Mouse (Mus musculus) layer of hippocampus, postnatal 10 days (tissue): Measurements from ENCODE around the gene Rdh14. TPM values are rescaled to one million over a fixed set of nuclear protein-coding genes. Genes with fewer than 3 reads are reported as not detected.

ENCODE experiments used
- DNase-seq, 2 experiments: peaks; one replicate each; pipeline ENCODE4 v3.0.0; 2021; ENCODE audit warnings: low spot score in 2 of 2
- long read RNA-seq: library from polyadenylated mRNA; stranded (forward); transcript quantifications from one replicate; pipeline ENCODE4 v2.0.0, GENCODE M21; 2023
- total RNA-seq, 2 experiments: library from RNA; stranded (reverse); gene quantifications; 2 replicates each; pipeline ENCODE4 v1.2.3; 2021

Gene Rdh14
- 10 to 100 TPM; 32.3 to 33.9 TPM for total RNA-seq
- long read RNA-seq, transcript Rdh14-201 (2 exons, 1,480 nt), result major isoform, 41 of 51 reads
- long read RNA-seq, partial matches to known transcripts, result 0 of 51 reads
- long read RNA-seq, other reads (novel, unspliced or antisense), result 10 of 51 reads

DNA sequence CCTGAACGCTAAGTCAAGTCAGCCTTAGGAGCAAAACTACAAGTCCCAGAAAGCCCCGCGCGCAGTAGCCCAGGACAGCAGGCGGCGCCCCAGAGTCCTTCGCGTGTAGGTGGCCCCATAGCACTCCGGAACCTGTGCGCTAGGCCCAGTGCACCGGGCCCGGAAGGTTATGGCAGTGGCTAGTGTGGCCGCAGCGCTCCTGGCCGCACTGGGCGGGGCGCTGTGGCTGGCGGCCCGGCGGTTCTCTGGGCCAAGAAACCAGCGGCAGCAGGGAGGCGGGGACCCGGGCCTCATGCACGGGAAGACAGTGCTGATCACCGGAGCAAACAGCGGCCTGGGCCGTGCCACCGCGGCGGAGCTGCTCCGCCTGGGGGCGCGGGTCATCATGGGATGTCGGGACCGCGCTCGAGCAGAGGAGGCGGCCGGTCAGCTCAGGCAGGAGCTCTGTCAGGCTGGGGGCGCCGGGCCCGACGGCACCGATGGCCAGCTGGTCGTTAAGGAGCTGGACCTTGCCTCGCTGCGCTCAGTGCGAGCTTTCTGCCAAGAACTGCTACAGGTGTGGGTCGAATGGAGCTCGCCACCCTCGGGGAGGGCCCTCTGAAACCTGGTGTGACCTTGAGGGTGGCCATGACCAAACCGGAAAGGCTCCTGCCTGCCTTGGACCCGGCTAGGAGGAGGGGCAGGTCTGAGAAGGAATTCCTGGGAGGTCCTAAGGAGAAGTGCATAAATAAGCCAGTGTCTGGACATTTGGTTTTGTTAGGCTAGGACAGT, at the start of gene Rdh14:
Gene Rdh14, plus strand, starts transcription at position 102 of the 771 bp plus-strand sequence.
- peak; percentile 96 to 97 for DNase-seq

DNA sequence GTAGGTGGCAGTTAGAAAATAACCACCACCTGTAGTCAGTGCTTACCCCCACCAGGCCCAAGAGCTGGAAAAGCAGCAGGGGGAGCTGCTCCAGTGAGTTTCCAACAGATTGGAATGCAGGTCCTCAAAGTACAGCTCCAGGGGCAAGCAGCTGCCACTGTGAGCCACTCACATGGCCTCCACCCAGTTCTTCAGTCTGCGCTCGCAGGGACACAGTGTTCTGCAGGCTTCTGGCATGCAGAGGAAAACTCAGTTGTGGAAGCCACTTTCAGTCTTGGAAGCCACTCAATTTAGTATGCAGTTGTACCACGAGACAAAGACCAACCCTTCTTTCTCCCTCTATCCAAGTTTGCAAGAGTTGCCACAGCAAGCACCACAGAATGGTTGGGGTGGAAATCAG, 39.9 kb upstream of the Rdh14 start:
- DNase-seq, result no peak

DNA sequence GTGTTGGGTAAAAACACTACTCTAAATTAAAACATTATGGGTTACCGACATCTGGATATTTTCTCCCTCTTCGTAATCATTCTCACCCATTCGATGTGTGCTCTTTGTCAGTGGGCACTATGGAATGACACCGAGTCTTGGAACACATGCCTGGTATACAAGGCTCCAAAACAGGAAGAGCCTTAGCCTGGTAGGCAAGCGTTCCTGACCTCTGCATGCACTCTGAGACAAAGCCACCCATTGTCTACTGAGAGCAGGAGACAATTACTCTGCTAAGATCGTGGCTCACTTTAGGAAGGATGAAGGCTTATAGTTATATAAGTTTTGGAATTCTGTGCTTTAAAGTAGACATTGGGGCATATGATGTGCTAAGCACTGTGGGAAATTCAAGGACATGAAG, 32.8 kb upstream of the Rdh14 start:
- DNase-seq, result no peak

DNA sequence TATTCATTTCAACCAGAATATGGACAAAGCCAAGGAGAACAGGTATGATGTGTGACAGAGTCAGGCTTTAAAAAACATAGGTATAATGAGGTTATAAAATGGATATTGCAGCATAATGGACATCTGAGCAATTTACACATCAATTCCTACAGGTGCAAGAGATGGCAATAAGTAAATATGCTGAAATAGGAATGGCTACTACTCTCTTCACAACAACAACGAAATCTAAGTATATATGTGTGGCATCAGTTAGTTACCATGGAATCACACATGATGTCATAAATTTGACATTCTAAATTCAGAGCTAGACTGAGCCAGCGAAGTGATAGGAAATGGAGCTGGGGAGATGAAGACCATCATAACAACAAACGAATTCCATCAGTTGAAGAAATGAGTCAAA, 20.9 kb upstream of the Rdh14 start, which contains the start of gene Nt5c1b:
Gene Nt5c1b, plus strand, starts transcription at position 301 of the 400 bp plus-strand sequence.
- no peak for DNase-seq

DNA sequence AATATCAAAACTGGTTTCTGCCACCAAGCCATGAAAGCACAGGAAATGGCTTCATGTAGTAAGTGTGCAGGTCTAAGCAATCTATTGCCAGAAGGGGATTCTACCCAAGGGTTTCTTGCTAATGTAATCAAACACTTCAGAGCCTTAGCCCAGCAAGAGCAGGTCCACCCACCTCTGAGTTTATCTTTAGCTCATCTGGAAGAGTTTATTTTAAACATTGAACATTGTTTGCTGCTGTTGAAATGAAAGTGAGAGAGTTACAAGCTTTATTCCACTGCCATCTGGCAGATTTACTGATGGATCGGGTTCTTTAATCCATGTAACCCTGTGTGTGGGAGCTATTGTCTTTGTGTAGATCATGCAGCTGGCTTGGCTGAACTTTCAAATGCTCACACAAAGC, 10.2 kb downstream of the Rdh14 start:
- no peak for DNase-seq

DNA sequence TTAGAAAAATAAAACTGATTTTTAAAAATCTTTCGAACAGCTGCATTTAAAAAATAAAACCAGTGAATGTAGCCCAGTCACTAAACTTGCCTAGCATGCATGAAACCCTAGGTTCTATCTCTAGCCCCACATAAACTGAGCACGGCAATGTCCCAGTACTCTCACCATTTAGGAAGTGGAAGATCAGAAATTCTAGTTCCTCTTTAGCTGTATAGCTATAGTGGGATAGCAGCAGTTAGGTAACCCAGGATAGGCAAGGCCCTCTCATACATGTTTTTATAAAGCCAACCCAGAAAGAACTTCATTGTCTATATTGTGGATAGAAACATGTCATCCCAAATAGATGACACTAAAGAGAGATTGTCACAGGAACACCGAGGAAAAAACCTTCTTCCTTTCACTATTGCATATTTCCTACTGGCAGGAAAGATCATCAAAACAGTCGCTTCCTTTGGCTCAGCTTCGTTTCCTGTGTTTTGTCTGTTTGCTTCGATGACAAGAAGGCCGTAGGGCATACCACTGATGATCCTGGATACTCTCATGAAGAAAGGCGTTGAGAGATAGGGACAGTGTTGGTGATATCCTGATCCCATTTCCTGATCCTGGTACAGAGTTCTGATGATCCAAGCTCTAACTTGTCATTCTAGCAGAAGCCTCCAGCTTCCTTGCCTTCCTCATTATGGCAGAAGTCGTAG, 12.0 kb downstream of the Rdh14 start:
- DNase-seq, result no peak

DNA sequence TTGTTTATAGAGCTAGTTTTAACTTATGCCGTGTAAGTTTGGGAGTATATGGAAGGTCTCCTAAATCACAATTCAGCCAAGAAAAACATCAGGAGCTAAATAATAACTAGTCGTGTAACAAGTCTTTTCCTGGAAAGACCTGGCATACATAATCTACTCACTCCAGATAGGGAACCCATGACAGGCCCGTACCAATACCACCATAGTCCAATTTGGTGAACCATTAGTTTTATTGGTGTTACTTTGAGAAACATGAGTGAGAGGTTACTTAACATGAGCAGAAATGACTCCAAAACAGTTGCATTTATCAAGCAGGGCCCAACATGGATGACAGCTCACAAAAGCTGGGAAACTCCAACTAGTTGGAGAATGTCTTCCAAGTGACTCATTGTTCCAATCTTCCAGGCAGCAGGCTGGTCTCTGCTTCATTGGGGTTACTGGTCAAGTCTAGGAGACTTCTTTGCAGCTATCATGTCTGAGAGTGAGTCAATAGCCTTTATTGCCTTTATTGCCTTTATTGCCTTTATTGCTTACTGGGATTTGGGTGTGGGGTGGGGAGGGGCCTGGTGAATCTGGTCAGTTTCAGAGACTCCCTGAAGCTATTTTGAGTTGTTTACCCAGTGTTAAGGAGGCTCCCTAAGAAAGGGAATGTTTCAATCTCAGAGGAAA, 20.1 kb downstream of the Rdh14 start:
- no peak for DNase-seq

DNA sequence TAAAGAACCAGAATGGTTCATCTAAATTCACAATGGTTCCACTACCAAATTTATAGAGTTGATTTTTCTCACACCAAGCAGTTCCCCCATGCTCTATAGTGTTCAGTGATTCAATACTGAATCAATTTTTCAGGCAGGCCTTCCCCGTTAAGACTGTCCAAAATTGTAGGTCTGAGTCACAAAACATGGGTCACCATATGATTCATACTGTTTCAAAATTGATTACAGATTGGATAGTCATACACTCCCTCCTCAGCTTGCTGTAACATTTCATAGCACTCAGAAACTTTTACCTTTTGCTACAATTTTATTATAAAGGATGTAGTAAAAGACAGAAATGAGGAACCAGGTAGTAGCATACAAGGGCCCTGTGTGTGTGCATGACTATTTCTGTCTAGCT, 20.9 kb downstream of the Rdh14 start:
- DNase-seq, result no peak

DNA sequence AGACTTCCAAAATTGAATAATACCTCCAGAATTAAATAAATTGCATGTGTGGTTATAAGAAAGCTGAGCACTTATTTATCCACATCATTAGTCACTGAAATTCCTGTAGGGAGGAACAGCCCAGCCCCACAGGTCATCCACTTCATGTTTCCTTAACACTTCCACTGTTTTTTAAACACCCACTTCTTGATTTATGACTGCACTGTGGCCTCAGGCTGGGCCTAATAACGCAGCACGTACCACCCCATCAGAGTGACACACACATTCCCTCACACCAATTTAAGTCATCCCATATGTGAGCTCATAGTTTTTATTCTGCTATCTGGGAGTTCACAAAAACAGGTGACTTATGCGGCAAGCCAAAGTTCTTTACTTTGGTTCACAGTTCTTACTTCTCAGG, 31.8 kb downstream of the Rdh14 start:
- no peak for DNase-seq

DNA sequence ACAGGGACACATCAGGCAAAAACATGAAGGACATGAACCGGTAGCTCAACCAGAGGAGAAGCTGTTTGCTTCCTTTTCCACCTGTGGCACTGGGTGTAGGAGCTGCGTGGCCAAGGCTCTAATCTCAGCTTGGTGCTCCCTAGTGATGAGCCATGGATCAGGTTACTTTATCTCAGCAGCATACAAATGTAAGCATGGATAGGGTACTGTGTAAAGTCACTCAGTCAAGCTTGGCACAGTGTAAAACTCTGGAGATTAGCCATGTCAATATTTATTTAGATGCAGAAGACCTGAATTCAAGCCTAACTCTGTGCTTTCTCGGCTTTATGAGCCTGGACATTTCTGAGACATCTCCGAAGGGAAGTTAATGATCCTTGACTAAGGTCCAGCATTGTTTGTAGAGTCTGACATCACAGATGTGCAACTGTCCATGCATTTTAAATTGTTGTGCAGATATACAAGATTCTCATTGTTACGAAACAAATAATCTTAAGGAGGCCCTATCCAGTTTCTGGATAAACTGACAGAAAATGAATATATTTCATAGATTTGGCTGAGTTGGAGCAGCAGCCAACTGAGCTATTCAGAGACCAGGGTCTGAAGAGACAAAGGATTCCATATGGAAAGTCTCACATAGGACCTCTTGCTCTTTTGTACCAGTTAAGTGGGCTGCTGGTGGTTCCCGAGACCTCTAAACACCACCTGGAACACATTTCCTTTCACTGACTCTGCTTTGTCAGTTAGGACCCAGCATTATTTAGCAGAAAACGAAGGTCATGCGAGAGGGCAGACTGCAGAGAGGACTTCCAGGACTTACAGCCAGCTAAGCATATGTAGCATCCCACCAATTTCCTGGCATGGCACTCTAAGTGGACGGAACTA, 35.7 kb downstream of the Rdh14 start:
- no peak for DNase-seq

DNA sequence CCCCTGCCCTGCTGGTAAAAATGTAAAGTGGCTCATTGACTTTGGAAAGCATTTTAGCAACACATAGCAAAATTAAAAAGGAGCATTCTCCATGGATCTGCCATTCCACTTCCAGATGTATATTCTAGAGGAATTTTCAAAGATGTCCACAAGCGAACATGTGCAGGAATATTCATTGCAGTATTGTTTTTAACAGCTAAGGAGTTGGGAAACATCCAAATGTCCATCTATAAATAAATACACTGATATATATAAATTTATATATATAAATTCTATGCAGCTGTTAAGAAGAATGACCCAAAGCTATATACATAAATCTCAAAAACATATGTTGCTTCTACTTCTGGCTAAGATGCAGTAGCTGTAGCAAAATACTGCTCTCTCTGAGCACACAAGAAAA, 40.4 kb downstream of the Rdh14 start:
- DNase-seq, result no peak

DNA sequence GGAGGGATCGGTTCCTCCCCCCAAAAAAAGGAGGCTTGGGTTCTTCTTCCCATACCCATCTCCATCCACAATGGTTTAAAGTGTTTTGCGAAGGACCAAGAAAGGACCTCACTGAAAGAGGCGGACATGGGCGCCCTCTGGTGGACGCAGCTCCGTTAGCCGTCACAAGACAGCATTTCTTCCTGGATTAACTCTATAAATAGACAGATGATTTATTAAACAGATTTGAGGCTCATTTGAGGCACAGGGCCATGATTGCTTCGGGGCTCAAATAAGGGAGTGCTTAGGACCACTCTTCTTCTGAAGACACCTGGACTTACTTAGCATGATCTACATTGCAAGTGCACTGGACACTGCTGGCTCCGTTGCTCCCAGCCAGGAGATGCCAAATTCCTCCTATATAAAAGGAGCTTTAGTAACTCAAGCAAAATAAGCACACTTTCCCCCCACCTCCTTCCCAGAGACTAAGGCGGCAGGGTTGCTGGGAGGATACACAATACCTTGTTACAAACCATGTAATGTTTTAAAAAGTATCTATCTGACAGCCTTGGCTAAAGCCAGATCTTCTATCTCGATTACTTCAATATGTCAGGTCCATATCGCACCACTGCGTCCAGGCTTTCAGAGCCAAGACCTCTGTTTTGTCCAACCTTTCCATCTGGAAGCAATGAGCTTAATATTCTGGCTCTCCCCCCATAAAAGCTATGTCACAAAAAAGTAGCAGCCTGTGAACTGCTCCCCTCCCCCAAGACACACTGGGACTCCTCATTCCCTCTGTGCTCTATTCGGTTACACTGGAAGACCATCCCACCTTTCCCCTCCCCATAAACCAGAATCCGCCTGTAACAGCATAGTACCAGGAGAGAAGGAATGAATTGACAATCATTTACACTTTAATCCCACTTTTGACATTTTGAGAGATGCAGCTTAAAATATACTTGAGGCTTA, 47.8 kb downstream of the Rdh14 start:
- DNase-seq, result peak; percentile 90 to 91

DNA sequence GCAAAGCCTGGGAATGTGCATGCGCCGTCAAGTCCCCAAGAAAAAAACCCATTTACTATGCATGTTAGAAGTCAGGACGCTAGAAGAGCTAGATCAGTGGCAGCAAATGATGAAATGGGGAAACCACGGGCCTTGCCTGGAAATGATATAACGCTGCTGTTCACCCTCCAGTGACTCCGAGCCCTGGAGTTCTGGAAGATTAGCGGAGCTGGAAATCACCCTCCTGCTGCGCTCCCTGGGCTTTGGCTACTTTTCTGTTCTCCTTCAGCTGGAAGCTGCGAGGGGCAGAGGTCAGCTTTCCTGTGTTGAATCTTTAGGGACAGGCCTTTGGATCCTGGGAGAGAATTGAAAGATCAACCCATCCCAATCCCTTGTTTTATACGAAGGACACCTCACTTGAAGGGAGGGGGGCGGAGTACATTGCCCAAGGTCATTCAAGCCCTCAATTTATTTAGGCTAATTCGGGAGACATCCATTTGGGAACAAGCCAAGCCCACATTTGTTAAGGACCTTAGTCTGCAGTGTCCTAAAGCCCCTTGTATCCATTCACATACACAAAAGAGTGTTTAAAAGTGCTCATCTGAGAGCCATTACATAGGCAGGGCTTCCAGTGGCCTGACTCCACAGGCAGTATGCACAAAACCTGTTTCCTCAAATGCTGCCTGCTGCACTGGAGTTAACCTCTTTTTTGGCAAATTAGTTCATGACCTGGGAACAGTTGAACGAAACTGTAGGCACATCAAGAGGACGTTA, 49.1 kb downstream of the Rdh14 start:
- no peak for DNase-seq

Other genes starting within 250 kb of the Rdh14 start
- gene Nt5c1b, start 20.8 kb upstream of the Rdh14 start, total RNA-seq, result not detected